Mouse (Mus musculus) myocyte (in vitro differentiated cells): ENCODE results near the gene Ppp1r13l. TPM values are rescaled to one million over a fixed set of nuclear protein-coding genes. Genes with fewer than 3 reads are reported as not detected.

Experiments used
- H3K27me3 ChIP-seq: one replicate; pipeline ENCODE4 v1.6.1; 2011; ENCODE audit not compliant: control insufficient read depth, insufficient read depth, insufficient read length
- H3K36me3 ChIP-seq: one replicate; pipeline ENCODE4 v1.6.1; 2011; ENCODE audit not compliant: control insufficient read depth, insufficient read depth
- H3K4me2 ChIP-seq: one replicate; pipeline ENCODE4 v1.6.1; 2011; ENCODE audit warnings: low read depth, control low read depth
- H3K4me3 ChIP-seq: one replicate; pipeline ENCODE4 v1.5.1; 2011; ENCODE audit warnings: mild to moderate bottlenecking, control low read depth, moderate library complexity
- H3K79me2 ChIP-seq: one replicate; pipeline ENCODE4 v1.6.1; 2011; ENCODE audit not compliant: control insufficient read depth, insufficient read depth
- H3ac ChIP-seq: one replicate; pipeline ENCODE4 v1.6.1; 2011; ENCODE audit not compliant: control insufficient read depth, insufficient read length
- CEBPB ChIP-seq: IDR thresholded peaks from 2 replicates; pipeline ENCODE4 v1.6.1; 2011; ENCODE audit warnings: mild to moderate bottlenecking, moderate library complexity; ENCODE audit not compliant: poor library complexity, insufficient read depth, severe bottlenecking
- E2F4 ChIP-seq: IDR thresholded peaks from one replicate; pipeline ENCODE4 v1.6.1; 2011; ENCODE audit warnings: mild to moderate bottlenecking, control low read depth, moderate library complexity; ENCODE audit not compliant: insufficient read depth
- MAX ChIP-seq: IDR thresholded peaks from one replicate; pipeline ENCODE4 v1.6.1; 2011; ENCODE audit warnings: low read depth, mild to moderate bottlenecking, control low read depth
- MYOG ChIP-seq, 3 experiments: IDR thresholded peaks; one replicate each; pipeline ENCODE4 v1.6.1; 2011; ENCODE audit warnings: control low read depth in 2 of 3, low read depth in 2 of 3, mild to moderate bottlenecking in 2 of 3; ENCODE audit not compliant: insufficient read length in 2 of 3, control insufficient read depth in 1 of 3, insufficient read depth in 1 of 3
- POLR2A ChIP-seq: IDR thresholded peaks from one replicate; pipeline ENCODE4 v1.6.1; 2011; ENCODE audit warnings: low read depth, mild to moderate bottlenecking, control low read depth, moderate library complexity; ENCODE audit not compliant: insufficient read length
- POLR2AphosphoS2 ChIP-seq: IDR thresholded peaks from one replicate; pipeline ENCODE4 v1.6.1; 2011; ENCODE audit warnings: low read depth, control low read depth; ENCODE audit not compliant: insufficient read length
- REST ChIP-seq: IDR thresholded peaks from one replicate; pipeline ENCODE4 v1.6.1; 2011; ENCODE audit warnings: mild to moderate bottlenecking, control low read depth, moderate library complexity; ENCODE audit not compliant: insufficient read depth, insufficient read length
- SRF ChIP-seq: IDR thresholded peaks from one replicate; pipeline ENCODE4 v1.6.1; 2011; ENCODE audit warnings: low read depth; ENCODE audit not compliant: control insufficient read depth, insufficient read length
- TCF12 ChIP-seq: IDR thresholded peaks from one replicate; pipeline ENCODE4 v1.6.1; 2011; ENCODE audit warnings: mild to moderate bottlenecking, control low read depth; ENCODE audit not compliant: poor library complexity, insufficient read depth, severe bottlenecking
- TCF3 ChIP-seq: IDR thresholded peaks from one replicate; pipeline ENCODE4 v1.6.1; 2011; ENCODE audit warnings: low read depth, control low read depth; ENCODE audit not compliant: insufficient read length
- USF1 ChIP-seq: IDR thresholded peaks from one replicate; pipeline ENCODE4 v1.6.1; 2011; ENCODE audit warnings: low read depth, mild to moderate bottlenecking, control low read depth, moderate library complexity
- polyA plus RNA-seq: library from polyadenylated mRNA; unstranded; fragments of >200 nt; fragmentation: generic; extraction: Trizol; gene quantifications from one replicate; pipeline ENCODE4 v1.2.1, GENCODE M21; 2012; ENCODE audit warnings: missing spikeins

Ppp1r13l gene
- polyA plus RNA-seq, 1 experiment = 36.0 TPM

DNA sequence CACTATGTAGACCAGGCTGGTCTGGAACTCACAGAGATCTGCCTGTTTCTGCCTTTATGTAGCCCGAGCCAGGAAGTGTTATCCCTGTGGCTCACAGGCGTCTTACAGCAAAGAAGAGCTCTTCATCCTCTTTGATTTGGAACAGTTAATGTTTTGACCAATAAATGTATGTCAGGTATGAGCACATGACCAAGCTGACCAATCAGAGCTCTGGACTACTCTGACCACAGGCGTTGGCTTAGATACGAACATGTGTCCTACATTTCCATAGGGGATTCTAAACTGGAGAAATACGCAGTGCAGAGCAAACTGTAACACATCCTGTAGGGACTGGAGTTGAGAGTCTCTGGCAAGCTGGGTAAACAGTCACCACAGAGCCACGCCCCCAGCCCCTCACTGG lies 67.3 kb downstream of the Ppp1r13l start:
- H3K4me3 ChIP-seq = no peak overlapping the region
- no peaks in the 10 kb centered on the region for H3K27me3 ChIP-seq
- no peak for TF ChIP-seq TCF12
- TF ChIP-seq POLR2AphosphoS2 = no peak
- no peak for TF ChIP-seq SRF
- no peak for TF ChIP-seq MAX
- TF ChIP-seq CEBPB = no peak
- no peak for TF ChIP-seq E2F4
- no peak for TF ChIP-seq REST
- no peak for TF ChIP-seq MYOG (IDR thresholded peaks at IDR 0.05; ENCODE audit: control insufficient read depth in 1 of 3, insufficient read depth in 1 of 3, insufficient read length in 2 of 3, low read depth in 2 of 3)
- TF ChIP-seq TCF3 = no peak
- TF ChIP-seq USF1 = no peak
- TF ChIP-seq POLR2A = no peak
- no peak overlapping the region for H3K4me2 ChIP-seq
- no peaks in the 10 kb centered on the region for H3K79me2 ChIP-seq
- H3K36me3 ChIP-seq = peaks cover 13% of the 10 kb centered on the region
- H3ac ChIP-seq = no peak overlapping the region

Other genes with a start within 250 kb of the Ppp1r13l start
- gene Gm4969, start 241.4 kb upstream of the Ppp1r13l start, polyA plus RNA-seq = not detected
- gene Fbxo46, start 239.9 kb upstream of the Ppp1r13l start, polyA plus RNA-seq = 6.2 TPM
- 7.7 TPM for gene Qpctl, start 210.5 kb upstream of the Ppp1r13l start, polyA plus RNA-seq
- 192 TPM for gene Snrpd2, start 210.0 kb upstream of the Ppp1r13l start, polyA plus RNA-seq
- 0.48 TPM for gene Gipr, start 193.6 kb upstream of the Ppp1r13l start, polyA plus RNA-seq
- 47.7 TPM for gene Eml2, start 183.3 kb upstream of the Ppp1r13l start, polyA plus RNA-seq
- gene Gpr4, start 147.2 kb upstream of the Ppp1r13l start, polyA plus RNA-seq = 0.10 TPM
- gene Opa3, start 131.4 kb upstream of the Ppp1r13l start, polyA plus RNA-seq = 29.8 TPM
- gene Vasp, start 87.9 kb upstream of the Ppp1r13l start, polyA plus RNA-seq = 189 TPM
- 0.42 TPM for gene Ppm1n, start 79.7 kb upstream of the Ppp1r13l start, polyA plus RNA-seq
- 340 TPM for gene Rtn2, start 77.1 kb upstream of the Ppp1r13l start, polyA plus RNA-seq
- 0.82 TPM for gene Fosb, start 49.7 kb upstream of the Ppp1r13l start, polyA plus RNA-seq
- gene Ercc1, start 15.0 kb upstream of the Ppp1r13l start, polyA plus RNA-seq = 83.1 TPM
- gene Cd3eap, start 266 bp upstream of the Ppp1r13l start, polyA plus RNA-seq = 13.7 TPM
- 11.5 TPM for gene Ercc2, start 22.3 kb downstream of the Ppp1r13l start, polyA plus RNA-seq
- gene Klc3, start 44.4 kb downstream of the Ppp1r13l start, polyA plus RNA-seq = 3.5 TPM
- 1,561 TPM for gene Ckm, start 45.0 kb downstream of the Ppp1r13l start, polyA plus RNA-seq
- gene Mark4, start 99.1 kb downstream of the Ppp1r13l start, polyA plus RNA-seq = 18.2 TPM
- gene Exoc3l2, start 103.6 kb downstream of the Ppp1r13l start, polyA plus RNA-seq = not detected
- gene Bloc1s3, start 148.6 kb downstream of the Ppp1r13l start, polyA plus RNA-seq = 7.8 TPM
- gene Trappc6a, start 148.6 kb downstream of the Ppp1r13l start, polyA plus RNA-seq = 57.3 TPM
- gene Nkpd1, start 158.1 kb downstream of the Ppp1r13l start, polyA plus RNA-seq = 0.06 TPM
- 48.4 TPM for gene Ppp1r37, start 203.3 kb downstream of the Ppp1r13l start, polyA plus RNA-seq
- gene Zfp296, start 217.5 kb downstream of the Ppp1r13l start, polyA plus RNA-seq = 1.5 TPM
- 89.8 TPM for gene Gemin7, start 217.8 kb downstream of the Ppp1r13l start, polyA plus RNA-seq
- 14.8 TPM for gene Clasrp, start 244.7 kb downstream of the Ppp1r13l start, polyA plus RNA-seq